Mouse (Mus musculus) right cerebral cortex, postnatal 10 days (tissue): ENCODE measurements around the gene Hnrnpul2.

Experiments
- DNase-seq, 2 experiments: peaks; one replicate each; pipeline ENCODE4 v3.0.0; 2021; ENCODE audit warnings: low spot score in 2 of 2

Gene Hnrnpul2

GRCm38 (mm10) chr19:8819596-8820423 lies at the start of gene Hnrnpul2:
Gene Hnrnpul2, plus strand, starts transcription at chr19:8820010.
- DNase-seq, result peak; percentile 99

DNA sequence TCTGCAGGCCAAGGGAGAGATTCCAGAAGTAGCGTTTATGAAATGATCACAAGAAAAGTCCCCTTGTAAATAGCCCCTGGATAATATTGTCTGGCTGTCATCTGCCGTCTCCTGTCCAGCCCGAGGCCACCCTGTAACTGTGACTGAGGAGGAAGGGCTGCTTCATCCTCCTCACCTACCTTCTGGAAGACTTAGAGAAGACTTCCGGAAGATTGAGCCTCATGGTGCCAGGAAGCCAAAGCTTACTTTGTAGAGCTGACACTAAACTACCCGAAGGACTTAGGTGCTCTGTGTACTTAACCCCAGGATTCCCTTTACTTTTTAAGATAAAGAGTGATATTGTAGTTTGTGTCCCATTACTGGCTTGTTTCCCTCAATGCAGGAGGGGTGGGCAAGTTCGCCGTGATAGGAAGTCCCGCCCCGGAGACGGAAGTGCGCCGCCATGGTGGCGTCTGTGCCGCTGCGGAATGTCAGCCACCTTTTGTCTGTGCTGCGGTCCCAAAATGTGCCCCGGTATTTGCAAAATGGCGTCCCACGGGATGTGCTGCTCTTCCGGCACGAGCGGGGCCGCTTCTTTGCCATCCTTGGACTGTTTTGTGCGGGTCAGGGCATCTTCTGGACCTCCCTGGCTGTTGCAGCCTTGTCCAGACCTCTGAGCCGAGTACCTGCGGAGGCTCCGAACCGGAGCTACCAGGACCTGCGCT lies 49.1 kb upstream of the Hnrnpul2 start, which contains the start of gene Tmem223:
Gene Tmem223, plus strand, starts transcription at position 430 of the 704 bp plus-strand sequence.
- DNase-seq, result peak; percentile 88

- no peak for DNase-seq
These were observed 46.8 kb upstream of the Hnrnpul2 start for GRCm38 (mm10) chr19:8772996-8773395.

DNA sequence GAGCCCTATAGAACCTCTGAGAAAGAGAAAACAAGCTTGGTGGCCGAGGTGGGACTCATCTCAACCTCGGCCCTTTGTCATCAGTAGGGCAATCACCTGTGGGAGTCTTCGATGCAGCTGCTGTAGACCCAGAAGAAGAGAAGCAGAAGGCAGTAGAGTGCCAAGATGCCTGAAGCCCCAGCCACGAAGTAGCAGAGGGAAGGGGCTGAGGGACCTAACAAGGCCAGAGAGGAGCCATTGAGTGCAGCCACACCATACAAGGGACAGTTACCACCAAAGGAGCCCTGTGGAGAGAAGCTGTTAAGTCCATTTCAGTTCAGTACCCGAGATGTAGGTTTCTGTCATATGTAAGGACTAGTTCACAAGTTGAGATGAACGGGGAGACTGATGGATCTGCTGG lies 46.4 kb upstream of the Hnrnpul2 start:
- DNase-seq, result no peak

- peak; percentile 97 for DNase-seq
These were observed 45.5 kb upstream of the Hnrnpul2 start, which contains the start of gene Tmem179b for GRCm38 (mm10) chr19:8774086-8774835. Gene Tmem179b, minus strand, starts transcription at chr19:8774467.

DNA sequence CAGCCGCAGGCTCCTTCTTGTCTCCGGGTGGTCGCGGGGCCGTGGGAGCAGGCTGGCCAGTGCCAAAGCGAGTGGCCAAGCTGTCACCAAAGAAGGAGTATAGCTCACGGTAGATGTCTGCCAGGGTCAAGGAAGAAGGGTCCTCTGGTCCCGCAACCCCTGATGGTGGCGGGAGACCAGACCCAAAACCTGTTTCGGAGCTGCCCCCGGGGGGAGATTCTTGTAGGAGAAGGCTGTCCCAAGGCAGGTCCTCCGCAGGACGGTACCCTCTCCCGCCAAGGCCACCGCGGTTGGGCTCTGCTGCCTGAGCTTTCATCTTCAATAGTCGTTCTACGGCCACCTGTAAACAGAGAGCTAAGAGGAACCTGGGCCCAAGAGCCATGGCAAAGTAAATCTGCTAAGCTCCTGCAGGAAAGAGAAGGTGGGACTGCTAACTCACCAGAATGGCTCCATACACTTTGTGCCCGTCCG lies 44.8 kb upstream of the Hnrnpul2 start:
- DNase-seq, result peak in 1 of 2 experiments; percentile 42

GRCm38 (mm10) chr19:8786008-8786781 lies 33.6 kb upstream of the Hnrnpul2 start, which contains the start of gene Taf6l:
Gene Taf6l, minus strand, starts transcription at chr19:8786417.
- peak; percentile 95 to 98 for DNase-seq

DNA sequence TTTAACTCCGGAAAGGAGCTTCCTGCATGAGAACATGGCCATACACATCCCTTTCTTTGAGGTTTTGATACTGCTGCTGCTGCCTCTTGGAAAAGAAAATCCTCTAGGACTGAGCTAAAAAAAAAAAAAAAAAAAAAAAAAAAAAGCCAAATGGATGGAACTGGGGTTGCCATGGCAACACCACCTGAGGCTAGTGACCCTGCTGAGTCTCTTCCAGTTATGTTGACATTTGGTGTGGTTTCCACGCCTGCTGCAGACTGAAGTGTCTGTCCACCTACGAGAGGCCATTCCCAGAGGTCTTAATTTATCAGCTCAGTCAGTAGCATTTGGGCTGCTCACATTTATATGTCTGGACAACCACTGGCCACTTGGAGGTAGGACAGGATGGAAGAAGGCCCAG lies 31.3 kb upstream of the Hnrnpul2 start:
- DNase-seq, result no peak

GRCm38 (mm10) chr19:8789171-8789570 lies 30.6 kb upstream of the Hnrnpul2 start:
- DNase-seq, result no peak

GRCm38 (mm10) chr19:8790171-8790570 lies 29.6 kb upstream of the Hnrnpul2 start:
- peak in 1 of 2 experiments; percentile 59 for DNase-seq

- DNase-seq, result peak; percentile 95 to 96
These were observed 21.4 kb upstream of the Hnrnpul2 start, which contains the start of gene Polr2g for GRCm38 (mm10) chr19:8798264-8798946. Gene Polr2g, minus strand, starts transcription at chr19:8798577.

GRCm38 (mm10) chr19:8798947-8799315 lies 20.9 kb upstream of the Hnrnpul2 start:
- DNase-seq, result no peak

GRCm38 (mm10) chr19:8802130-8802821 lies 17.5 kb upstream of the Hnrnpul2 start, which contains the start of gene Zbtb3:
Gene Zbtb3, plus strand, starts transcription at chr19:8802555.
- DNase-seq, result peak; percentile 97 to 99

- no peak for DNase-seq
These were observed 16.5 kb upstream of the Hnrnpul2 start for GRCm38 (mm10) chr19:8803204-8803780.

DNA sequence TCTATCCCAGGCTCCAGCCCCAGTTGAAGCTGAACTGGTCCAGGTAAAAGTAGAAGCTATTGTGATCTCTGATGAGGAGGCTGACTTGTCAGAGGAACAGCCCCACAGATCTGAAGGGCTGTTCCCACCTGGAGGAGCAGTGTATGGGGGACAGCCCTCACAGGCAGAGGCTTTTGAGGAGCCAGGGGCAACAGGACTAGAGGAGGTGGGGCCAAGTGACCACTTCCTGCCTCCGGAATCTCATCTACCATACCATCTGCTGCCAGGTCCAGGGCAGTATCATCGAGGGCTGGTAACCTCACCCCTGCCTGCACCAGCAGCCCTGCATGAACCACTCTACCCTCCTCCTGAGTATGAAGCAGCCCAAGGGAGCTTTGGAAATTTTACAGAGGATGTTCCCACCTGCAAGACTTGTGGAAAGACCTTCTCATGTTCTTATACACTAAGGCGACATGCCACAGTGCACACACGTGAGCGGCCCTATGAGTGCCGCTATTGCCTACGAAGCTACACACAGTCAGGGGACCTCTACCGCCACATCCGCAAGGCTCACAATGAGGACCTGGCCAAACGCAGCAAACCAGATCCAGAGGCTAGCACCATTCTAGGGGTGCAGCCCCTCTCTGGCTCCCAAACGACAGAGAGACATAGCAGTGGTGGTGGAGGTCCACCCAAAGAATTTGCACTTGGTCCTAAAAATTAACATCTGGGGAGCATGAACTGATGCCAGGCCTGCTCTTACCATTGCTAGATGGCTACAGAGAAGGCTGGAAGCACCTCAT lies 15.7 kb upstream of the Hnrnpul2 start:
- no peak for DNase-seq

- DNase-seq, result no peak
These were observed 13.0 kb upstream of the Hnrnpul2 start for GRCm38 (mm10) chr19:8806810-8807209.

- DNase-seq, result no peak
These were observed 4.0 kb upstream of the Hnrnpul2 start for GRCm38 (mm10) chr19:8815812-8816211.

GRCm38 (mm10) chr19:8817001-8817400 lies 2.8 kb upstream of the Hnrnpul2 start:
- no peak for DNase-seq
